Mouse (Mus musculus): ENCODE results near the gene Rgs4.

The Rgs4 gene

GRCm38 (mm10) chr1:169747473-169747872 lies at the start of gene Rgs4:
Gene Rgs4, minus strand, starts transcription at chr1:169747642.
- DNase-seq, result peak; percentile 18

DNA sequence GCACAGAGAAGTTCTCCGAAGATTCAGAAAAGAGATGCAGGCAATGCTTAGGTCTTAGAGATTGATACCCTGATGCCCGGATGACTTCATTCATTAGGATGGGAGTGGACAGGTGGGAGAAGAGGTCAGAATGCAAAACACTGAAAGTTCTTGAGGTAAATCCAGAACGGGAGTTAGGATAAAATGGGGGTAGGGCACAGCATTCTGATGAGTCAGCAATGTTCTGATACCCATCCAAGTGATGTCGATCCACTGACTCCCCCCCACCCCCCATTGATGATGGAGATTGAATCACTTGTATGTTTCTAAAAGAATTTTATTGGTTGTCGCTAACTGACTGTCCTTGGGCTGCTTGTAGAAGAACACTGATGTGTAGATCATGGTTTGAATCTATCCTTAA lies 45.0 kb upstream of the Rgs4 start:
- DNase-seq, result no peak

- no peak for DNase-seq
These were observed 38.5 kb upstream of the Rgs4 start for GRCm38 (mm10) chr1:169785981-169786380.

- DNase-seq, result no peak
These were observed 29.1 kb upstream of the Rgs4 start for GRCm38 (mm10) chr1:169776566-169776965.

- DNase-seq, result no peak
These were observed 17.1 kb upstream of the Rgs4 start for GRCm38 (mm10) chr1:169764619-169764955.

DNA sequence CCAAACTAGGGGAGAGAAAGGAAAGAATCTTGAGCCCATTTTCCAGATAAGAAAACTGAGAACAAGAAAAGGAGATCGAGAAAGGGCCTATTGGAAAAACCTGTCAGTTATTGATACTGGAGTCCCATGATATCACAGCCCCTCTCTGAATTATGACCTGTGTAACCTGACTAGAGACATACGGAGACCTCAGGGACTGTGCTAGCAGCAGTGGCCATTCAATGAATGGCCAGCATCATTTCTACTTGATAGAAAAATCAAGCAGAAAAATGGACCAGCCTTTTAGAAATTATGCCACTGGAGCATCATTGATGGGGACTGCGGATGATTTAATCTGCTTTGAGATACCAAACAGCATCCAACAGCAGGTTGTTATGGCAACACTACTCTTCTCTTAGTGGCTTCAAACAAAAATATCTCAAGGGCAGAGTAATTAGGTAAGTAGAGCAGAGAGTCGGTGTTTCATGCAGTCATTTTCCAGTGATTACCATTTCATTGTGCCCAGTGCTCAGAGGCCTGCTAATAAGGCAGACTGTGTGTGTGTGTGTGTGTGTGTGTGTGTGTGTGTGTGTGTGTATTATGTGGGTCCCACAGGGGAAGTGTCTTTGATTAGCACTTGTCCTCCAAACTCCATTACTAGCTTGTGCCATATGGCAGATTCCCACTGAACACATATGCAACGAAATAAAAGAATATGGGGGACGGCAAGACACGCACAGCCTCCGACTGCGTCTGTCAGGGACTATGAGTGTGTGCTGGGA lies 16.6 kb upstream of the Rgs4 start:
- no peak for DNase-seq

DNA sequence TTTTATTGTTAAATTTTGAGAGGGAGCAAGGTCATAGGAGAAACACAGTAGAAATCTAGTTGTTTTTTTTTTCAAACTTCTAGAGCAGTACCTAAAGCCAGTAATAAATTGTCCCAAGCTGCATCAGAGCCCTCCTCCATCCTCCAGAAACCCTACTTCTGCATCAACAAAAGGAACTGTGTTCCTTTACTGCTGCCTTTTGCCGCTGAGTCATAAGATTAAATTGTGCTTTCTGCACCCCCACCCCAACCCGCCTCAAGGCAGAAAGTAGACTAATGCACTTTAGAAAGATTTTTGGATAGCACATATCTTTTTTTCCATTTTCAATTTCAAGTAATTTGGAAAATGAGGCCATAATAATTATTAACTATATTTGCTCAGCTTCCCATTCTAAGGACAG lies 15.1 kb upstream of the Rgs4 start:
- no peak for DNase-seq

DNA sequence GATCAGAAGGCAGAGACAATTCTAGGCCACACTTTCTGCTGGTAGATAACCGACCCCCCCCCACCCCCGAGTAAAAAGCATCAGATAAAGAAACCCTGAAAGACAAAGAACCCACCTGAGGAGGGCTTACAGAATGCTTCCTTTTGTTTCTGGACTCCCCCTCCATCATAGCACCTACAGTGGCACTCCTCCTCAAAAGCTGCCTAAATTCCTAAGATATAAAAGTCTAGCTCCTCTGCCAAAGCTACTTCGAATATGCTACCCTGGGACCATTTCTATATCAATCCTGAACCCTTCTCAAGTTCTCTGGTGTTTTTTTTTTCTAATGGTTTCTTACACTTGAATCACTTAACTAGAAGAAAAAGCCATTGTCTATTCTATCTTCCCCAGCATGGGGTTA lies 9.1 kb upstream of the Rgs4 start:
- DNase-seq, result no peak

DNA sequence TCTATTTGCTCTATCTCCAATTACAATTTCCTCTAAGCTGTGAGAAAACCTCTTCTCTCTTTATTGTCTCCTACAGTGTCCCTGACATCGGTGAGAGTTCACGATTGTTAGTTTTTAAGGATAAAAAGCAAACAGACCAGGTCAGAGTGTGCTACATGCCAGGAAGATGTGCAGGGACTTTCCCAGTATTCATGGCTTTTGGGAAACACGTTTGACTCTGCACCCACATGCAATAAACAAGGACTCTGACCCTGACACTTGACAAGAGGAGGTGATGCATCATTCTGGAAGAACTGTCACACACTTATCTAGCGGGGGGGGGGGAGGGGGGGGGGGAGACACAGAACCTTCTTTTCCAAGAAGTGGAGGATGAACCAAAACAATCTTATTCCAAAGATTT lies 5.0 kb upstream of the Rgs4 start:
- DNase-seq, result no peak

- DNase-seq, result no peak
These were observed 997 bp upstream of the Rgs4 start for GRCm38 (mm10) chr1:169748439-169748838.

- DNase-seq, result no peak
These were observed 460 bp upstream of the Rgs4 start for GRCm38 (mm10) chr1:169747902-169748301.

GRCm38 (mm10) chr1:169741147-169741546 lies 6.3 kb downstream of the Rgs4 start:
- DNase-seq, result no peak

- no peak for DNase-seq
These were observed 10.2 kb downstream of the Rgs4 start for GRCm38 (mm10) chr1:169737231-169737630.

- no peak for DNase-seq
These were observed 11.3 kb downstream of the Rgs4 start for GRCm38 (mm10) chr1:169736139-169736538.

DNA sequence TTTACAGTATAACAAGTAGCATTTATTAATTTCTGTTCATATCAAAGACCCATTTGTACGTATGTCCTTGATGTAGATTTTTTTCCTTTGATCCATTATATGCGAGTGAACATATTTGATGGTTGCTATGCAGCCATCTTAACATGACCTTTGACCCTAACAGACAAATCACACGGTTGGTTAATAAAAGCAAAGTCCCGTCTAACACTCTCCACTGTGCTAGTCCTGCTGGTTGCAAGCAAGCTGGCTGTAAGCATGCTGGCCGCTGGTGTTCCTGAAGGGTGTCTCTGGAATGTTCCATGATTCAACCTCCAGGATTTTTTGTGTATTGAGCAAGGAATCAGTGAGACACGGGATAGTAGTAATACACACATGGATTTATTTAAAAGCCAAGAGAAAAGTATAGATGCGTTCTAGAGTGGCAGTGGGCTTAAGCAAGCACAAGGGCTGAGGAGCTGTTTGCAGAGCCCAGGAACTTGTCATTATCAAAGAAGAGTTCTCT lies 16.8 kb downstream of the Rgs4 start:
- DNase-seq, result no peak

DNA sequence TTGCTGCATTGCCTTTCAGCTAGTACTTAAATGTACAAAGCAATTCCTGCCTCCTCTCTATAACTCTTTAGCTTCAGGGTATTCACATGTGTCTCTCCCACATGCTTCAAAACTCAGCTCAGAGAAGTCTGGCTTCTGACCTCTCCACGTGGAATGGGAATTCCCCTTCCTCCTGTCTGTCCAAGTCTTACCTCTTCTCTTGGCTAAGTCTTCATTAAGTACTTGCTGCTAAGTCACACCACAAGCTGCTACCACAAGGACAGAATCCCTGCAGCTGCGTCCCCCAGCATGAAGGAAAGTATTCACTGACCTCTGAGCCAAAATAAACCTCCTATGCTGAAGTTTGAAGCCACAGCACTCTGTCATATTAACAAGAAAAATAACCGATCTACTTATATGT lies 21.1 kb downstream of the Rgs4 start:
- no peak for DNase-seq

GRCm38 (mm10) chr1:169721836-169722235 lies 25.6 kb downstream of the Rgs4 start:
- DNase-seq, result no peak

- DNase-seq, result no peak
These were observed 42.9 kb downstream of the Rgs4 start for GRCm38 (mm10) chr1:169704395-169705087.

DNA sequence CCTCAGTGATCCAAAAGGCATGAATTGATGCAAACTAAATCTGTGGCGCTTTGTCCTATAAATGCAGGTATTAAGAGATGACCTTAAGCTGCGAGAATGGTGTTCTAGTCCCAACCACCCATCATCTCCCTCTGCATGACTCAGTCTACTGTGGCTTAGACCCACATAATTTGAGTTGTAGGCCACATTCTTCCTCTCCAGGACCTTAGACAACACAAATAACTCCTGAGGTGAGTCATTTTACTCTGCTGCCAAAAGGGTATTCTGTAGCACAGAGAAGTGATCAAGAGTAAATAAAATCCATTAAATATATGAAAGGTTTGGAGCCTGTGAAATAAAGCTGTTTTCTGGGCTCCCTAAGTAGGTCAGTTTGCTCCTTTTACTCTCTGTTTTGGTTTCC lies 48.3 kb downstream of the Rgs4 start:
- no peak for DNase-seq

DNA sequence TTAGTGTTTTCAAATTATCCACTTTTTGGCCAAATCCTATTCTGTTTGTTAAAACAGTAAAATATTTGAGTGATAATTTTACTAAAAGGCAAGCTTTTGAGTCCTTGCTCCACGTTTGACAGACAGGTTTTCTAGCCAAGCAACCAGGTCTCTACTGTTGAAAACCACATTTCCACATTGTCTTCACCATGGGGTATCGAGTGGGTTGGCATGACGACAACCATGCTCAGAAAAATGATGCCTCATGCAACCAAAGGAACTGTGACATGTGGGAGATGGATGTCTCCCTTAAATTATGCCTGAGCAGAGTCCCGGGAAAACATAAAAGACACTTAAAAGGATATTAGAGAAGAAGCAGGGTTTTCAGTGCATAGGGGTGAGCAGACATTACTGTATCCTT lies 50.2 kb downstream of the Rgs4 start:
- DNase-seq, result no peak

- no peak for DNase-seq
These were observed 52.1 kb downstream of the Rgs4 start for GRCm38 (mm10) chr1:169695356-169695755.

GRCm38 (mm10) chr1:169693537-169693936 lies 53.9 kb downstream of the Rgs4 start:
- no peak for DNase-seq

DNA sequence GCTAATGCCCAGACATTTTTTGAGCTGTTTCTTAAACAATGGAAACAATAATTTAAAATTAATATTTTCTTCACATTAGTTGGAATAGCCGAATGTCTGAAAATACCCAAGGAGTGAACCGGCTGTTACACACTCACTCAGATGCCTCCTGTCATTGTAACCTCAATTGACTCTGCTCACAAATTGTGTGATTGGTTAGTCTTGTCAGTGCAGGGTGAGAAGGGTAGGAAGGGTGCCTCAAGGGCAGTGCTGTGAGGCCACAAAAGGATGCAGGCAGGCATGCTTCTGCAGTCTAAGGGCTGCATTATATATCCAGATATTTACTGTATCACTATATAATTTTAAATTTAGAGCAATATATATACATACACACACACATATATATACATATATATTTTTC lies 54.4 kb downstream of the Rgs4 start:
- DNase-seq, result no peak

All from cerebellum, adult 11 months (tissue).